28 mouse cellular contexts compared by ENCODE assay signal in the genomic region with DNA sequence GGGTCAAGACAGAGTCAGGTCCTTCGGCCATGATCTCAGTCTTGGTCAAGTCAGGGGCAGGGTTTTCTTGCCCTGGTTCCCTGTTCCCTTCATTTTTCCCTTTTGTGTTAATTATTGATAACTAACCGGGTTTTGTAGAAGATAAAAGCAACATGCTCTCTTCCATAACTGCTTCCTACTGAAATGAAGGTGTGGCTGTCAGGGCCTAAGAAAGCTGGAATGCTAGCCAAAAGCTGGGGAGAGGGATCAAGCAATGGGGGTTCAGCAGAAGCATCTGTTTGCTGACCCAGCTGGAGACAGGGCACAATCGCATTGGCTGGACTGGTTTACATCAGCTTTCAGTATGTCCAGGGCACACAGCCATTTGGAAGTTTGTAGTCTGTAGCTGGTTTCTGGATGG. TPM values are rescaled to one million over a fixed set of nuclear protein-coding genes. Genes with fewer than 3 reads are reported as not detected.
DNase-seq lines count a peak whose midpoint lies in the region; ATAC-seq lines count a peak whose summit lies in the region.
"Had no signal": no experiment of that assay in that cellular context is flagged by ENCODE, and none has a peak within 500 bp of the region (broad histone marks: within the 10 kb centered on the region; RNA-seq: fewer than 3 reads in every experiment).

No protein-coding gene starts in this region.

- WGBS in forebrain, embryonic 12.5 days = 87% methylated on average over 3 of the region's 3 CpGs

- no peak for ATAC-seq in forebrain, embryonic 12.5 days (ENCODE audit: low FRiP score)
- ATAC-seq: forebrain, embryonic 13.5 days; forebrain, embryonic 15.5 days; forebrain, postnatal 0 days had no signal

- H3K27ac ChIP-seq in forebrain, embryonic 12.5 days = no peak overlapping the region
- H3K27ac ChIP-seq: embryonic facial prominence, embryonic 13.5 days; embryonic facial prominence, embryonic 15.5 days; forebrain, embryonic 10.5 days; forebrain, embryonic 13.5 days; forebrain, embryonic 15.5 days had no signal

- H3K36me3 ChIP-seq in forebrain, embryonic 12.5 days (replicated peaks) = no peaks in the 10 kb centered on the region
- H3K36me3 ChIP-seq: embryonic facial prominence, embryonic 13.5 days; embryonic facial prominence, embryonic 15.5 days; forebrain, embryonic 10.5 days; forebrain, embryonic 15.5 days had no signal

- no peaks in the 10 kb centered on the region for H3K4me1 ChIP-seq in forebrain, embryonic 12.5 days
- H3K4me1 ChIP-seq: embryonic facial prominence, embryonic 13.5 days; embryonic facial prominence, embryonic 15.5 days; forebrain, embryonic 10.5 days; forebrain, embryonic 13.5 days; forebrain, embryonic 15.5 days had no signal

- no peaks in the 10 kb centered on the region for H3K9me3 ChIP-seq in forebrain, embryonic 12.5 days
- H3K9me3 ChIP-seq: embryonic facial prominence, embryonic 15.5 days; forebrain, embryonic 15.5 days had no signal

- H3K27me3 ChIP-seq in forebrain, embryonic 12.5 days = no peaks in the 10 kb centered on the region
- H3K27me3 ChIP-seq: embryonic facial prominence, embryonic 13.5 days; embryonic facial prominence, embryonic 15.5 days; forebrain, embryonic 13.5 days; forebrain, embryonic 15.5 days had no signal

- no peak overlapping the region for H3K9ac ChIP-seq in forebrain, embryonic 12.5 days
- H3K9ac ChIP-seq: embryonic facial prominence, embryonic 13.5 days; embryonic facial prominence, embryonic 15.5 days; forebrain, embryonic 13.5 days; forebrain, embryonic 15.5 days; forebrain, postnatal 0 days had no signal

- DNase-seq in heart, adult 11 months = peak; percentile 56
- no peak for DNase-seq in heart, adult 18-20 months
- peak; percentile 19 for DNase-seq in NIH3T3 (ENCODE audit: low read depth)
- DNase-seq in ovary, adult 18-20 months (ENCODE audit: low spot score) = no peak
- DNase-seq: adrenal gland, adult 2 months; adrenal gland, postnatal 10 days; adrenal gland, postnatal 25 days; cerebellum, adult 11 months; cerebellum, adult 18-20 months; cerebellum, adult 8-10 months; cerebellum, adult 9-11 months; cerebellum, postnatal 14 days; cerebellum, postnatal 36 days; embryo, embryonic 11 days; forebrain, postnatal 0 days had no signal

- H3K4me2 ChIP-seq in forebrain, embryonic 12.5 days = no peak overlapping the region
- H3K4me2 ChIP-seq: embryonic facial prominence, embryonic 13.5 days; embryonic facial prominence, embryonic 15.5 days; forebrain, embryonic 13.5 days; forebrain, embryonic 15.5 days had no signal

- H3K4me3 ChIP-seq in forebrain, embryonic 12.5 days (replicated peaks) = no peak overlapping the region
- H3K4me3 ChIP-seq: embryonic facial prominence, embryonic 13.5 days; embryonic facial prominence, embryonic 15.5 days; erythroblast, embryonic 14.5 days; forebrain, embryonic 10.5 days; forebrain, embryonic 13.5 days; forebrain, embryonic 15.5 days had no signal

RNA-seq across cellular contexts. Expression of a gene that starts 22.5 kb away (rescaled TPM):
- total RNA-seq in heart, adult 18-20 months (2021) = not detected
- polyA plus RNA-seq in forebrain, embryonic 12.5 days (2016; fragmentation: Nextera tagmentation; extraction: Ambion mirVana) = 0.60 and 1.1 TPM in 2 replicates
- total RNA-seq: adrenal gland, adult 2 months; adrenal gland, postnatal 10 days; adrenal gland, postnatal 25 days; adrenal gland, postnatal 4 days; common myeloid progenitor, adult 5-6 weeks; ES-E14; forebrain, postnatal 0 days; MEL had no signal
- polyA plus RNA-seq: adrenal gland, adult 2 months; brain, embryonic 14.5 days; C2C12; erythroblast, embryonic 14.5 days; forebrain, embryonic 10.5 days; forebrain, embryonic 13.5 days; forebrain, embryonic 15.5 days; forebrain, postnatal 0 days had no signal

RNA-seq across cellular contexts. Expression of a gene that starts 38.9 kb away (rescaled TPM):
- 1 to 10 TPM; 1.3 to 1.4 TPM for total RNA-seq in heart, adult 18-20 months (2021)
- 1.8 and 2.2 TPM in 2 replicates for polyA plus RNA-seq in forebrain, embryonic 12.5 days (2016; fragmentation: Nextera tagmentation; extraction: Ambion mirVana)
- polyA plus RNA-seq: erythroblast, embryonic 14.5 days had no signal

Comparison
In these comparisons a context has a peak if more than half of its experiments do, and no peak if none do; other contexts are left out.
1. DNase-seq: peak in heart, adult 11 months (single experiment) and NIH3T3 (single experiment); none in heart, adult 18-20 months (0 of 2) and ovary, adult 18-20 months (single experiment).